Mouse (Mus musculus): ENCODE measurements around the gene Taf6. TPM values are rescaled to one million over a fixed set of nuclear protein-coding genes. Genes with fewer than 3 reads are reported as not detected.
"Not testable (repeated sequence)": the region's sequence is repeated elsewhere in the genome, so short reads cannot be mapped to it uniquely, and the experiment has no call there.

The Taf6 gene
- polyA plus RNA-seq, 1 experiment from 2014 or later = 140 TPM

DNA sequence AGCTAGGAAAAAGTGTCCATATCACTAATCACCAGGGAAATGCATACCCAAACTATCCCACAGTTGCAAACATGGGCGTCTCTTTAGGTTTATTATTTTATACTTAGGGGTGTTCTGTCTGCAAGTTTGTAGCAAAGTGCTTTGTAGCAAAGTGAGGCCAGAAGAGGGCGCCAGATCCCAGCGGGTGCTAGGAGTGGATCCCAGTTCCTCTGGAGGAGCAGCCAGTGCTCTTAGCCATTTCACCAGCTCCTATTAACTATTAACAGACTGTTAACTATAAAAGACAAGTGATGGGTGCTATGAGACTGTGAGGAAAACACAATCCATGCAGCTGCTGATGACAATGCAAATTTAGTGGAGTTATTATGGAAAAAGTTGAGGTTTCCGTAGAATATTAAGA is 34.9 kb upstream of the Taf6 start:
- Histone ChIP-seq H3K9me3 (ENCODE audit: control insufficient read depth, low read length) (no peaks in the 10 kb centered on the region), H3K9ac (ENCODE audit: low read length) (no peak overlapping the region), H3K4me1 (ENCODE audit: control insufficient read depth, insufficient read depth, low read length) (no peaks in the 10 kb centered on the region), H3K4me3 (ENCODE audit: low read depth, low read length) (no peak overlapping the region), H3K4me2 (ENCODE audit: low read depth, severe bottlenecking) (no peak overlapping the region), H3K27me3 (ENCODE audit: control insufficient read depth, insufficient read depth, low read length) (no peaks in the 10 kb centered on the region), H3K27ac (replicated peaks; ENCODE audit: low read depth, low read length) (no peak overlapping the region), H3K36me3 (ENCODE audit: control insufficient read depth, insufficient read depth, low read length) (no peaks in the 10 kb centered on the region)
- ATAC-seq (ENCODE audit: insufficient number of reproducible peaks, low FRiP score, low TSS enrichment, low read depth) (no peak), DNase-seq (ENCODE audit: low spot score) (peak; percentile 82)
- 26% methylated on average over 4 of the region's 4 CpGs for WGBS

- Histone ChIP-seq H3K4me2 (ENCODE audit: low read depth, severe bottlenecking) (no peak overlapping the region), H3K4me1 (ENCODE audit: control insufficient read depth, insufficient read depth, low read length) (no peaks in the 10 kb centered on the region), H3K36me3 (ENCODE audit: control insufficient read depth, insufficient read depth, low read length) (no peaks in the 10 kb centered on the region), H3K4me3 (ENCODE audit: low read depth, low read length) (no peak overlapping the region), H3K27me3 (ENCODE audit: control insufficient read depth, insufficient read depth, low read length) (no peaks in the 10 kb centered on the region), H3K27ac (replicated peaks; ENCODE audit: low read depth, low read length) (no peak overlapping the region), H3K9ac (ENCODE audit: low read length) (no peak overlapping the region), H3K9me3 (ENCODE audit: control insufficient read depth, low read length) (0 out of 2 replicates have a peak, but pooled peaks cover 3% of the 10 kb centered on the region)
- 80% methylated on average over 2 of the region's 2 CpGs for WGBS
- no peak for ATAC-seq (ENCODE audit: insufficient number of reproducible peaks, low FRiP score, low TSS enrichment, low read depth)
- no peak for DNase-seq (ENCODE audit: low spot score)
Measured at GRCm38 (mm10) chr5:138219864-138220263, 32.6 kb upstream of the Taf6 start.

DNA sequence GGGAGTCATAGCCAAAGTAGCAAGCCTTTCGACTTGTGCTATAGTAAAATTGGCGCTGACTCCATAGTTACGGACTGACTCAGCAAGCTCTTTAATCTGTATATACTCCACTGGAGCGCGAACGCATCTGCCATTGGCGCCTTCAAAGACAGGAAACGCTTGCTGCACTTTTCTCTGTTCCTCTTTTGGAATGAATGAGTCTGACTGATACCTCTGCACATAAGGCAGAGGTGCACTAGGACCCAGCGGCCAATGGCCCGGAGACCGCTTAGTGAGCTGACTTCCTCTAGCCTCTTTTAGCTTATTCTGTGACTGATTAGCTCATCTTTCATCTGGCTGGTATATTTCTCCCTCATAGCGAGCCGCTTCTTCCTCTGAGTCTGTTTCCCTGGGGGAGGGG is 29.4 kb upstream of the Taf6 start:
- H3K9me3 ChIP-seq (ENCODE audit: control insufficient read depth, low read length); H3K9ac ChIP-seq (ENCODE audit: low read length); H3K36me3 ChIP-seq (ENCODE audit: control insufficient read depth, insufficient read depth, low read length); H3K4me2 ChIP-seq (ENCODE audit: low read depth, severe bottlenecking); ATAC-seq (ENCODE audit: insufficient number of reproducible peaks, low FRiP score, low TSS enrichment, low read depth); DNase-seq (ENCODE audit: low spot score); H3K4me3 ChIP-seq (ENCODE audit: low read depth, low read length); H3K27ac ChIP-seq (replicated peaks; ENCODE audit: low read depth, low read length); H3K27me3 ChIP-seq (ENCODE audit: control insufficient read depth, insufficient read depth, low read length); H3K4me1 ChIP-seq (ENCODE audit: control insufficient read depth, insufficient read depth, low read length): not testable (repeated sequence)
- WGBS = 92% methylated on average over 13 of the region's 13 CpGs

DNA sequence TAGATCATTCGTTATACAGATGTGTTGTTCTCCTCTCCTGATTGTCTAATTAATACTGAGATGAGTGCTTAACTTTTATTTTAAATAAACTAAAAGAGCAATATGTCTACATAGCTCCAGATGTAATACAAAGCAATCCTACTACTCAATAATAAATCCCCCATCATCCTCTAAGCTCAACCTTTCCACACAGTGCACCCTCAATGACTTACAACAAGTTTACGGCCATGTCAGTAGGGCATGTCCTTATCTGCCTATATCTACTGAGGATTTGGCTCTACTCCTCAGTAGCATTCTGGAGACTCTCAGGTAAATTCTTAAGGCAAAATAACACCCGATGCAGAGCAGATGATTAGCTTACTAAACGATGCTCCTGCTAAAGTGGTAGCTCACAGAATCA is 20.6 kb upstream of the Taf6 start:
- H3K27me3 ChIP-seq (ENCODE audit: control insufficient read depth, insufficient read depth, low read length) = no peaks in the 10 kb centered on the region
- no peak overlapping the region for H3K27ac ChIP-seq (replicated peaks; ENCODE audit: low read depth, low read length)
- no peak overlapping the region for H3K9ac ChIP-seq (ENCODE audit: low read length)
- H3K4me3 ChIP-seq (ENCODE audit: low read depth, low read length) = no peak overlapping the region
- no peaks in the 10 kb centered on the region for H3K36me3 ChIP-seq (ENCODE audit: control insufficient read depth, insufficient read depth, low read length)
- H3K4me1 ChIP-seq (ENCODE audit: control insufficient read depth, insufficient read depth, low read length) = no peaks in the 10 kb centered on the region
- DNase-seq (ENCODE audit: low spot score) (no peak), ATAC-seq (ENCODE audit: insufficient number of reproducible peaks, low FRiP score, low TSS enrichment, low read depth) (no peak)
- no peaks in the 10 kb centered on the region; the same call in 1 of the 2 replicates for H3K9me3 ChIP-seq (ENCODE audit: control insufficient read depth, low read length)
- no peak overlapping the region for H3K4me2 ChIP-seq (ENCODE audit: low read depth, severe bottlenecking)
- 80% methylated on average over 4 of the region's 4 CpGs for WGBS

- Histone ChIP-seq H3K9me3 (ENCODE audit: control insufficient read depth, low read length) (no peaks in the 10 kb centered on the region; the same call in 1 of the 2 replicates), H3K27ac (replicated peaks; ENCODE audit: low read depth, low read length) (no peak overlapping the region), H3K4me2 (ENCODE audit: low read depth, severe bottlenecking) (no peak overlapping the region), H3K27me3 (ENCODE audit: control insufficient read depth, insufficient read depth, low read length) (no peaks in the 10 kb centered on the region), H3K36me3 (ENCODE audit: control insufficient read depth, insufficient read depth, low read length) (no peaks in the 10 kb centered on the region), H3K9ac (ENCODE audit: low read length) (no peak overlapping the region), H3K4me1 (ENCODE audit: control insufficient read depth, insufficient read depth, low read length) (no peaks in the 10 kb centered on the region), H3K4me3 (ENCODE audit: low read depth, low read length) (no peak overlapping the region)
- 87% methylated on average over 1 of the region's 1 CpGs for WGBS
- ATAC-seq (ENCODE audit: insufficient number of reproducible peaks, low FRiP score, low TSS enrichment, low read depth) (no peak), DNase-seq (ENCODE audit: low spot score) (no peak)
Measured at GRCm38 (mm10) chr5:138207253-138207652, 20.0 kb upstream of the Taf6 start.

DNA sequence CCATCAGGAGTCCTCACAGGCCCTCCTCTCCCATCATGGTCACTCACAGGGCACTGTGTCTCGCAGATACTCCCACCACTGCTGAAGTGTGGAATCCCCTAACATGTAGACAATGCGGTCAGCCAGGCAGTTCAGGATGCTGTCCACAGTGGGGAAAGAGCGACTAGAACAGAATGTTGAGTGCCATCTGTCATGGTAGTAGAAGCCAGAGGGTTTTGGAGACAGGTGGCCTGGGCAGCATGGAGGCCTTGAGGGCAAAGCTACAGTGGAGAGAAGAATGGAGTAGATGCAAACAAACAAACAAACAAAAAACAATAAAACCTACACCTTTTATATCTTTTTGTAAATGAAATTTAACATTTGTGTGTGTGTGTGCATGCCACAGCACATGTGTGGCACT is 14.8 kb upstream of the Taf6 start:
- DNase-seq (ENCODE audit: low spot score) = no peak
- no peak for ATAC-seq (ENCODE audit: insufficient number of reproducible peaks, low FRiP score, low TSS enrichment, low read depth)
- H3K9ac ChIP-seq (ENCODE audit: low read length) = no peak overlapping the region
- WGBS = 88% methylated on average over 3 of the region's 3 CpGs
- H3K27ac ChIP-seq (replicated peaks; ENCODE audit: low read depth, low read length) = no peak overlapping the region
- no peak overlapping the region for H3K4me2 ChIP-seq (ENCODE audit: low read depth, severe bottlenecking)
- H3K4me1 ChIP-seq (ENCODE audit: control insufficient read depth, insufficient read depth, low read length) = no peaks in the 10 kb centered on the region
- no peak overlapping the region for H3K4me3 ChIP-seq (ENCODE audit: low read depth, low read length)
- H3K36me3 ChIP-seq (ENCODE audit: control insufficient read depth, insufficient read depth, low read length) = no peaks in the 10 kb centered on the region
- no peaks in the 10 kb centered on the region; the same call in 1 of the 2 replicates for H3K9me3 ChIP-seq (ENCODE audit: control insufficient read depth, low read length)
- no peaks in the 10 kb centered on the region for H3K27me3 ChIP-seq (ENCODE audit: control insufficient read depth, insufficient read depth, low read length)

DNA sequence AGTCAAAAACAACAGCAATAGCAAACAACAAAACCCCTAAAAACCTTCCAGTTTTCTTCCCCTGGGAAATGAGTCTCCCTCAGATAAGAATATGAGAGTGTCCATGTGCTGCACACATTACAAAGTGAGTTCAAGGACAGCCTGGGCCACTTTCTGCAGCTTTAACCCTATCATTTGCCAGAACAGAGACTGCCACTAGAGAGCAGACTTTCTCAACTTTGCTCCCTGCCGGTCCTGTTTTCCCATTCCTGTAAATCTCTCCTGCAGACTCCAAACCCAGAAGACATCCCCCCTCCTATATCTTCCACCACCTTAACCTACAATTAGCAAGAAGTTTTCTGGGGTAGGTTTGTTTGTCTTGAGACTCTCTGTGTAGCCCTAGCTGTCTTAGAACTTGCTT is 12.3 kb upstream of the Taf6 start:
- Histone ChIP-seq H3K27ac (replicated peaks; ENCODE audit: low read depth, low read length) (no peak overlapping the region), H3K36me3 (ENCODE audit: control insufficient read depth, insufficient read depth, low read length) (no peaks in the 10 kb centered on the region), H3K27me3 (ENCODE audit: control insufficient read depth, insufficient read depth, low read length) (no peaks in the 10 kb centered on the region), H3K4me1 (ENCODE audit: control insufficient read depth, insufficient read depth, low read length) (no peaks in the 10 kb centered on the region), H3K9ac (ENCODE audit: low read length) (no peak overlapping the region), H3K4me2 (ENCODE audit: low read depth, severe bottlenecking) (no peak overlapping the region), H3K4me3 (ENCODE audit: low read depth, low read length) (no peak overlapping the region), H3K9me3 (ENCODE audit: control insufficient read depth, low read length) (no peaks in the 10 kb centered on the region)
- DNase-seq (ENCODE audit: low spot score) = no peak
- 22% methylated on average over 1 of the region's 1 CpGs for WGBS
- ATAC-seq (ENCODE audit: insufficient number of reproducible peaks, low FRiP score, low TSS enrichment, low read depth) = no peak

GRCm38 (mm10) chr5:138195463-138195862 is 8.2 kb upstream of the Taf6 start:
- DNase-seq (ENCODE audit: low spot score) (no peak), ATAC-seq (ENCODE audit: insufficient number of reproducible peaks, low FRiP score, low TSS enrichment, low read depth) (no peak)
- no peaks in the 10 kb centered on the region for H3K4me1 ChIP-seq (ENCODE audit: control insufficient read depth, insufficient read depth, low read length)
- no peak overlapping the region; the same call in 1 of the 2 replicates for H3K9ac ChIP-seq (ENCODE audit: low read length)
- H3K27ac ChIP-seq (replicated peaks; ENCODE audit: low read depth, low read length) = no peak overlapping the region
- no peaks in the 10 kb centered on the region for H3K27me3 ChIP-seq (ENCODE audit: control insufficient read depth, insufficient read depth, low read length)
- H3K9me3 ChIP-seq (ENCODE audit: control insufficient read depth, low read length) = no peaks in the 10 kb centered on the region
- H3K4me3 ChIP-seq (ENCODE audit: low read depth, low read length) = no peak overlapping the region
- peaks cover 7% of the 10 kb centered on the region; the same call in 1 of the 2 replicates for H3K36me3 ChIP-seq (ENCODE audit: control insufficient read depth, insufficient read depth, low read length)
- peak overlapping the region; percentile 100; the same call in 1 of the 2 replicates for H3K4me2 ChIP-seq (ENCODE audit: low read depth, severe bottlenecking)
- WGBS = 86% methylated on average over 7 of the region's 7 CpGs

GRCm38 (mm10) chr5:138194755-138195345 is 7.6 kb upstream of the Taf6 start:
- WGBS = 6% methylated on average over 29 of the region's 29 CpGs
- ATAC-seq (ENCODE audit: insufficient number of reproducible peaks, low FRiP score, low TSS enrichment, low read depth) = peak; percentile 62; the same call in 1 of the 2 replicates
- DNase-seq (ENCODE audit: low spot score) = peak; percentile 63
- no peaks in the 10 kb centered on the region for H3K27me3 ChIP-seq (ENCODE audit: control insufficient read depth, insufficient read depth, low read length)
- H3K4me1 ChIP-seq (ENCODE audit: control insufficient read depth, insufficient read depth, low read length) = no peaks in the 10 kb centered on the region
- peaks cover 11% of the 10 kb centered on the region for H3K36me3 ChIP-seq (ENCODE audit: control insufficient read depth, insufficient read depth, low read length)
- peak overlapping the region; percentile 87 for H3K9ac ChIP-seq (ENCODE audit: low read length)
- H3K9me3 ChIP-seq (ENCODE audit: control insufficient read depth, low read length) = no peaks in the 10 kb centered on the region
- peak overlapping the region; percentile 71 for H3K4me3 ChIP-seq (ENCODE audit: low read depth, low read length)
- peak overlapping the region; percentile 65; the same call in 1 of the 2 replicates for H3K27ac ChIP-seq (replicated peaks; ENCODE audit: low read depth, low read length)
- peak overlapping the region; percentile 100 for H3K4me2 ChIP-seq (ENCODE audit: low read depth, severe bottlenecking)

All from limb, embryonic 11.5 days (tissue).